Mouse (Mus musculus): ENCODE measurements around the gene Neurl1a.

Gene Neurl1a

DNA sequence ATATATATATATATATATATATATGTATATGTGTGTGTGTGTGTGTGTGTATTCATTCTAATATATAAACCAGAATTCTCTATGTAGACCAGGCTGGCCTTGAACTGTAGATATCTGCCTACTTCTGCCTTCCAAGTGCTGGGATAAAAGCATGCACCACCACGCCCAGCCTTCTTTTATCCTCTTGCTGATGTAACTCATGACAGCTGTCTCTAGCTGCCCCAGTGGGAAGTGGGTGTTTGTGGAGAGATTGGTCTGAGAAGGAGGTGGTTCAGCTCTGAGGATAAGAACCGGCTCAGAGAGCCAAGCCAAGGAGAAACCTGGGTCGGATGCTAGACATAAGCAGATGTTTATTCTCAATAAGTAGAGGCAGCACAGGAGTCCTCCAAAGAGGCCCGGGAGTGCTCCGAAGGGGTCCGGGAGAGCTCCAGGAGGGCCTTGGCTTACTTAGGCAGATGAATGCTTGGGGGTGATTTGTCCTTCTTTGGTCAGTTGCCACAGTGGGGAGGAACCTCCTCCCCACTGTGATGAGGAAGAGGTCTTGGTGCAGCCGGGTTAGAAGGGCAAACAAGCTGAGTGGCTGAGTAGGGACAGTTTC is 10.9 kb upstream of the Neurl1a start:
- ATAC-seq (ENCODE audit: insufficient number of reproducible peaks, low FRiP score, low TSS enrichment): no peak

DNA sequence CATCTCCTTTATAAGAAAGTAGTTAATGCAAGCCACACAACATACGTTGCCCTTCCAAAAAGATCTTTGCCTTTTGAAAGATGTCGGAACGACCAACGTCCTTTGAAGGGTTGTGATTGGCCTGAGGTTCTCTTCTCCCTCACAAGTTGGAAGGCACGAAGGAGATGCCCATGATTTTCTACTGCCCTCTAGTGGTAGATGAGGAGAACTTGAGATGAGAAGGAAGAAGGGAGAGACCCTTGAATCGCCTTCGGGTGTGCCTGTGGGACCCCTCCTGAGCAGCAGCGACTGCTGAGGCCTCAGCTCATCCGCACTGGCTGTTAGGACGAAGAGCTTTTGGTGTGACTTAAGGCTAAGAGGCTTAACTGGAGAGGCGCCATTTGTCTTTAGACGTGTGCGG is 10.4 kb upstream of the Neurl1a start:
- 0 out of 2 replicates have a peak, but pooled peaks have one; percentile 15 for ATAC-seq (ENCODE audit: insufficient number of reproducible peaks, low FRiP score, low TSS enrichment)

DNA sequence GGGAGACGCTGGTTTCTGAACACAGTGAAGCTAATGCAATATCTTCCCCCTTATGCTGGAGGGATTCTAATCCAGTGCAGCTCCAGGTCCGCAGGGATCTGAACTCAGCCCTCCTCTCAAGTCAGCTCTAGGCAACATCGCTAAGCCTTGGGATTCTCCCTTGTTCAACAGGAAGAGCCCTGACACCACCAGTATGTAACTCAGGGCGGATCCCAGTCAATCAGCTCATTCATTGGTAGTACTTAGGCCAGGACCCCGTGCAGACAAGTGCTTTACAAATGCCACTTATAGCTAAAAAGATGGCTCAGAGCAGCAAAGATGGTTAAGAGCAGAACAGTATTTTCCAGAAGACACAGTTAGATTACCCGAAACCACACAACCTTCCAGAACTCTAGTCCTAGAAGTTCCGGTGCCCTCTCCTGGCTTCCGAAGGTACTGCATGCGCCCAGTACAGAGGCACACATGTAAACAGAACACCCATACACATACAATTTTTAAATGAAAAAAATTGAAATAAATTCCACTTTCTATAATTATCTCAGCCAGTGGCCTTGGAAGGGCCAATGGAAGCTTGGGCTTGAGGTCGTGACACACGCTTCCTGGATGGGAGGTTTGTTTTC is 9.7 kb upstream of the Neurl1a start:
- peak; percentile 76; the same call in 1 of the 2 replicates for ATAC-seq (ENCODE audit: insufficient number of reproducible peaks, low FRiP score, low TSS enrichment)

DNA sequence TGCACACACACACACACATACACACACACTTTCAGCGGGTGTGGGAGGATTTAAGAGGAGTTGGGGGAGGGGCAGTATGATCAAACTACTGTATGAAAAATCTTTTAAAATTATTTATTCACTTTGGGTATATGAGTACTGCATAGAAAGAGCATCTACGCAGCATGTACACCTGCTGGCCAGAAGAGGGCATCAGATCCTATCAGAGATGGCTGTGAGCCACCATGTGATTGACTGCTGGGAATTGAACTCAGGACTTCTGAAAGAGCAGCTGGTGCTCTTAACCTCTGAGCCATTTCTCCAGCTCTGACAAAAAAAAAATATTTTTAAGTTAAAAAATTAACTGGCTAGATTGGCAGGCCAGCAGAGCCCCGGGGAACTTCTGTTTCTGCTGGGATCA is 4.1 kb upstream of the Neurl1a start:
- ATAC-seq (ENCODE audit: insufficient number of reproducible peaks, low FRiP score, low TSS enrichment): no peak

DNA sequence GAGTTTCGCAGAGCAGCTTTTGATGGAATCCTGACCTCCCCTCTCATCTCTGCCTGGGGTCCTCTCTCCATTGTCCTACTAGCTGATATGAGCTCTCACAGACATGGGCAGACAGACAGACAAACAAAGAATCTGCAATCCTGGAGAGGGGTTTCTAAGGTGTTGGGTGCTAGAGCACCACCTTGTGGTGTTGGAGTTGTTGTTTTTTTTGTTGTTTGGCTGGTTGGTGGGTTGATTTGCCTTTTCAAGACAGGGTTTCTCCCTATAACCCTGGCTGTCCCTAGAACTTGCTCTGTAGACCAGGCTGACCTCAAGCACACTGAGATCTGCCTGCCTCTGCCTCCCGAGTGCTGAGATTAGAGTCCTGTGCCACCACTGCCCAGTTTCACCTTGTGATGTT is 3.1 kb upstream of the Neurl1a start:
- ATAC-seq (ENCODE audit: insufficient number of reproducible peaks, low FRiP score, low TSS enrichment): no peak

DNA sequence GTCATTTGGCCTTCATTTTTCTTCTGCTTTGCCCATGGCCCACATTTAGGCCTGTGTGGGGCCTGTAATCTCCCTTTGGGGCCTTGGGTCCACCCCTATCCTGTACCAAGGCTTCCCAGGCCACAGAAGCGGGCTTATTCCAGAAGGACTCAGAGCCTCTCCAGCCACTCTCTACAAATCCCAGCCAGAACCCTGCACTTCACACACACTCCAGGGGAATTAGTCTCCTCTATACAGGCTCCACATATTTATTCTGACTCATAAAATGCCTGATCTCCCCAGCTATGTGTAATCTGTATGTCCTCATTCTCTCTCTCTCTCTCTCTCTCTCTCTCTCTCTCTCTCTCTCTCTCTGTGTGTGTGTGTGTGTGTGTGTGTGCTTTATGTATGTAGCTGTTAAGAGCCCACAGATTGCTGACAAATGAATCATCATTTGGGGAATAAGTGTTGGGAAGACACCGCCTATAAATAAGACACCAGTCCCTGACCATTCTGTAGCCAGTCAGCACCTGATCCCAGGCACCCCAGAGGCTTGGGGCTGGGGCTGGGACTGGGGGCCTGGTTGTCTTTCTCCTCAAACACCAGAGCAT is 1.6 kb upstream of the Neurl1a start:
- ATAC-seq (ENCODE audit: insufficient number of reproducible peaks, low FRiP score, low TSS enrichment): no peak

DNA sequence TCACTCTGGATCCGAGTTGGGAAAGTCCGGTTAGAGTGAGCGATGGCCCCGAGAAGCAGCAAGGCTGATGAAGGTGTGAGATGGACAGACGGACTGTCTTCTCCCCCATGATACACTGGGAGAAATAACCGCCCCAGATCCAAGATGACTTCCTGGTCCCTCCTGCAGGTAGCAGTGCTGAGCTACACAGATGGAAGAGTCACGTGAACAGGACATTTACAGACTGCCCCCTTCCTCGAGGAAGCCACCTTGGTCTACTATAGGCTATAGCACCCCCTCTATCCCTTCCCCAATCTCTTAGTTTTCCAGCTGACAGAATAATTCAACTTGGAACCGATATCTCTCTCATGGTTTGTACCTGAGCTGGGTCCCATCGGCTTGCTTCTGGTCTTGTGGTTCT is 619 bp upstream of the Neurl1a start:
- ATAC-seq (ENCODE audit: insufficient number of reproducible peaks, low FRiP score, low TSS enrichment): 0 out of 2 replicates have a peak, but pooled peaks have one; percentile 19

DNA sequence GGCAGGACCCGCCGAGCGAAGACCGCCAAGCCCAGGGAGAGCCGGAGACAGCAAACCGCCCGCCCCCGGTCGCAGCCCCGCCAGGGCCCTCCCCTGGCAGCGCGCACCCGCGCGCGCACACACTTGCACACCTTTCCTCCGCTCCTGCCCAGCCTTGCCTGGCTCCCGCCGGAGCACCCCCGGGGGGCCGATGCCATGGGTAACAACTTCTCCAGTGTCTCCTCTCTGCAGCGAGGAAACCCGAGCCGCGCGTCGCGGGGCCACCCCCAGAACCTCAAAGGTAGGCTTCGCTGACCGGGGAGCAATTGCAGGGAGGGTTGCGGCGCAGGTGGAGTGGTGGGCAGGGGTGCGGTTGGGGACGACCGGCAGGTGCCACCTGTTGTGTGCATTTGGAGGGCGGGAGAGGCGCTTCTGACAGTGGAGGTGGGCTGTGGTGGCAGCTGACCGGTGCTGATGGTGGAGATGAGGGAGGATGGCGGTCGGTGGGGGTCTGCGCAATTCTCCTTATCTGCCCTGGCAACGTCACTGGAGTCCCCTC is 721 bp downstream of the Neurl1a start:
- ATAC-seq (ENCODE audit: insufficient number of reproducible peaks, low FRiP score, low TSS enrichment): peak; percentile 32; the same call in 1 of the 2 replicates

DNA sequence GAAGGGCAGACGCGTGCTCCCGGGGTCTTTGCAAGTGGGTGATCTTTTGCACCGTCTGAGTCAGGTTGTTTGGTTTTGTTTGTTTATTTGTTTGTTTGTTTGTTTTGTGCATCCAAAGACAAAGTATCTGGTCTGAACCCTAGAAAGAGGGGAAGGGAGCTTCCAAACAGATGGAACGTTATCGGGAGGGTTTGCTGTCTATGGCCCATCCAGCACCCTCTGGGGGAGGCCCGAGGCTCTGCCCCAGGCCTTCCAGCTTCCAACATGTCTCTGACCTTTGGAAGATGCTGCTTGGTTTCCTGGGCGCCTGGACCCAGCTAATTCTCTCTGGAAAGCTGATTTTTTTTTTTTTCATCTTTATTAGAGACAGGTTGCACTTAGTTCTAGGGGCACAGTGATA is 1.4 kb downstream of the Neurl1a start:
- no peak for ATAC-seq (ENCODE audit: insufficient number of reproducible peaks, low FRiP score, low TSS enrichment)

DNA sequence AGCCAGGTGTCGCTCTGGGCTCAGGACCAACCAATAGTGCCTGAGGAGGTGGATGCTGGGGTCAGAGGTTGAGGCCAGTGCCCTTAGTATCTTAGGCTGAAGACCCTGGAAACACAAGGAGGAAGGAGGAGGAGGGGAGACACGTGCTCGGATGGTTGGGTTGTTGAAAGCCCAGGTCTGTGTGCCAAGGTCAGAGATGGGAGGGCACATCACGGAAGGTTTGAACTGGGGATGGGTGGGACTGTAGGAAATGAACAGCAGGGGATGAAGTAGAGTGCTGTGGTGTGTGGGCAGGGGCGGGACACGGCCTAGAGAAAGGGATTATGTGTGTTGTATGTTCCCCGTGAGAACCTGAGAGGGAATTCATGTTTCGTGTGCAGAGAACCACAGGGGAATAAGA is 5.6 kb downstream of the Neurl1a start:
- ATAC-seq (ENCODE audit: insufficient number of reproducible peaks, low FRiP score, low TSS enrichment): no peak

DNA sequence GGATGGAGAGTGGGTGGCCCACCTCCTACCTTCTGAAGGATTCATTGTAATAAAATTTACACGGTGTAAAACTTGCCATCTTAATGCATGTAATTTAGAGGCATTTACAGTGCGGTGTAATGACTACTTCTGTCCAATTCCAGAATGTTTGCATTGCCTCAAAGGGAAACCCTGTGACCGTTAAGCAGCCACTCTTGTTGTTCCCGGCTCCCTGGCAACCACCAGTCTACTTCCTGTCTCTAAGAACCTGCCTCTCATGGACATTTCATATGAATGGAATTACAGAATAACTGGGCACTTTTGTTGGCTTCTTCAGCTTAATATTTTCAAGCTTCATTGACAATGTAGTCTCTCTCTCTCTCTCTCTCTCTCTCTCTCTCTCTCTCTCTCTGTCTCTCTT is 6.1 kb downstream of the Neurl1a start:
- no peak for ATAC-seq (ENCODE audit: insufficient number of reproducible peaks, low FRiP score, low TSS enrichment)

DNA sequence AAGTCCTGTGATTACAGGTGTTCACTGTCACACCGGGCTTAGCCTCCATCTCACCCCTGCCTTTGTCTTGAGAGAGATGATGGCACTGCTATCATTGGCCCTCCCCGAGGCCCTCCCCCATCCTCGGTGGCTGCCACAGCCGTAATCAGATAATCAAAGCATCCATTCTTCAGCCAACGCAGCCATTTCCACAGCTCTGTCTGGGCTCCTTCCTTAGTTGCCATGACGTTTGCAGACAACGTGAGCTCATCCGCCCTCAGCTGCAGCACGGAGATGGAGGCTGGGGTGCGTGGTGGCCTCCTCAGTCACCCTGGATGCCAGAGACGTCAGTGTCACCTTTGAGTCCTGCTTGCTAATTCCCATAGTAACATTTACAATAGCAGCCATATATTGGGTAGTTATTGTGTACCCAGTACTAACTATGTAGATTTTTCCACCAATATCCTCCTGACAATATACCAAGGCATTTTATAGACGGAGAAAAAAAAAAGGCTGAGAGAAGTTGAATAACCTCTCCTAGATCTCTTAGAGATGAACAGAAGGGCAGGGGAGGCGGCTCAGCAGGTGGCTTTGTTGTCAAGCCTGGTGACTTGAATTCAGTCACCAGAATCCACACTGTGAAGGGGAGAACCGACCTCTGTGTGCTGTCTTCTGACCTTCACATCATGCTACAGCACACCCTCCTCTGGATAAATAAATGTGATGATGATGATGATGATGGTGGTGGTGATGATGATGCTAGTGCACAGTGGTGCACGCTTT is 8.1 kb downstream of the Neurl1a start:
- ATAC-seq (ENCODE audit: insufficient number of reproducible peaks, low FRiP score, low TSS enrichment): no peak

DNA sequence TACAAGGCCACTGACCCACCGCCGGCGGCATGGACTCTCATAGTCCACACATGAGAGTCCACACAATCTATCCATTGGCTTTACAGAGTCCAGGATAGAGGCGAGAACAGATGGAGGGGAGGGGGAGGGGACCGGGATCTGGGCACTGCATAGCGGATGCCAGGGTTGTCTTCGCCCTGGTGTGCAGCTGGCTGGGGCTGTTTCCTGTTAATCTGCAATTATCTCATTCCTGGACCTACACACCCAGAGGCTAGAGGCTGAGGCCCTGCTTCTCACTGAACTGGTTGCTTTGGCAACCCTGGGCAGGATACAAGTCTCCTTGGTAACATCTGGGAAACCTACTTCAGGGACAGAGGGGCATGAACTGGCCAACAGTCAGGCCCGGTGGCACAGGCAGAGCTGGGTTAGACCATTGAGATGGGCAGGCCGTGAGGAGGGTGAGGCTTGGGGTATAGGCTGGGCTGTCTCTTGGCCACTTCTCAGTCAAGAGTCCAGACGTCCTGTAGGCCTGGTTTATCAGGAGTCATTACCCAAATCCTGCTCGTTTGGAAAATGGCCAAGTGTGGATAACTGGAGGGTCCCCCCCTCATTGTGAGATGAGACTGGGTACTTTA is 10.0 kb downstream of the Neurl1a start:
- peak; percentile 81 for ATAC-seq (ENCODE audit: insufficient number of reproducible peaks, low FRiP score, low TSS enrichment)

DNA sequence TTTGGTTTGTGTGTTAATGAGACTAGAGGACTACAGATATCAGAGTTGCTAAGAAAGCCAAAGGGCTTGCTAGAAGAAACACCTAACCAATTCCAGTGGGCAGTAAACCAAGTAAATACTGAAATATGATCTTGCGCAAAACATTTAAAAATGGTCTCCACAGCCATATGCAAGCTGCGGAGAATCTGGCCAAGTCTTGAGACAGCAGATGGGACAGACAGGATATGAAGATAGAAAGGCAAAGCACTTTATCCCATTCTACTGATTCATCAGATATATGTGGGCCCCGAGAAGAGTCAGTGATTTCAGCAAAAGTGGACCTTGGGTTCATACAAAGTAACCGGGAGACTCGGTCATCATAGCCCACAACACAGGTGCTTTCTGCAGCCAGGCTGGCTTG is 13.5 kb downstream of the Neurl1a start:
- no peak; the same call in 1 of the 2 replicates for ATAC-seq (ENCODE audit: insufficient number of reproducible peaks, low FRiP score, low TSS enrichment)

DNA sequence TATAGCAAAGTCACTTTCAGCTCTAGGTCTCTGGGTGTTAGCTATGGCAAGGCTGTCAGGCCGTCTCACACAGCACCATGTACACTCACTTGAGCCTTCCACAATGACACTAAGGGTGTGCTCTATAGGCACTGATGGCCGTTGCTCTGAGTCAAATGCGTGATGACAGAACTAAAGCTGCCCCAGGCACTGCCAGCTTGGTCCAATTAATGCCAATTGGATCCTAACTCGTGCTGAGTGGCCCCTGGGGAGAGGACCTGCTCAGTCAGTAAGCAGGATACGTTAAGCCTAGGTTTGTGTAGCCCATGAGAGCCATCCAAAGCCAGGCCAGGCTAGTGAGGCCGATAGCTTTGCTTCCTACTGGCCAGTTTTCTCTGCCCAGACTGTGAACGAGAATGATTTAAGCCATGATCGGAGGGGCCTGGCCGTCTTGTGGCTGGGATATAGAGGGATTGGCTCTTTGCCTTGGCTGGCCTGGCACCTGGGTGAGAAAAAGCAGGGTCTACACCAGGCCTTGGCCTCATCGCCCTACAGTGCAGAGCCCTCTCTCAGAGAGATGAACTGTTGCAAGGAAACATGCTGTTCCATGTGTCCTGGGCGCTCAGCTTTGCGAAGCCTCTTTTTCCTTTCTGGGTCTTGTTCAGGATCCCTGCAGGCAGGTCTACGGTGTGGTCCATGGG is 20.2 kb downstream of the Neurl1a start:
- ATAC-seq (ENCODE audit: insufficient number of reproducible peaks, low FRiP score, low TSS enrichment): no peak

DNA sequence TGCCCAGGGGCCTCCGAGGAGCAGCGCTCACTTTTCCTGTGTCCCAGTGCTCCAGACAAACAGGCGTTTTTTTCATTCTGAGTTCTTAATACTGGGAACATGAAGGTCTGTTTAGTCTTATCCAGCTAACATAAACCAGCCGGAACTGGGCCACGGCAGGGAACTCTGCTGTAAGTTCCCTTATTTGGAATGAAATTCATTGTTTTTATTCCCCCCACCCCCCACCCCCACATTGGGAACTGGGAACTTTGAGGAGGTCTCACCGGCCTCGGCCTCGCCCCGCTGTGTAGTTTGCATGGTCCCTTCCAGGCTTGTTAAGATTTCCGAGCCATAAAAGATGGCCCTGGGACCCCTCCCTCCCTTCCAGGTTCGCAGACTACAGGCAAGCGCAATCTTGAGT is 23.4 kb downstream of the Neurl1a start:
- no peak for ATAC-seq (ENCODE audit: insufficient number of reproducible peaks, low FRiP score, low TSS enrichment)

DNA sequence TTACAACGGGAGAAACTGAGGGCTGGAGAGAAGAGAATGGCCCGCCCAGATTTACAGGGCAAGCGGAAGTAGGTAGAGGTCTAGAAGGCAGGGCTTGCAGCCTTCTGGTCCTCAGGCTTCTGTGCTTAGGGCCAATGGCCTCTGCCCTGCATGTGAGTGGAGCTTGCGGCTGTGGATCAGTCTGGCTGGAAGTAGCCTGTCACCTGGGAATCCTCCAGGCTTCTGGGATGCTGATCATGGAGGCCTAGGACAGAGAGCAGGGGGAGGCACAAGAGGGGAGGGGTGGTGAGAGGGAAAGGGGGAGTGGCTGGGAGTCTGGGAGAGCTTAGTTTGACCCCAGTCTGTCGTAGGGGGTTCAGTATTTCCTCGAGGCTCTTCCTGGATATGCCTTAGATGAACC is 23.8 kb downstream of the Neurl1a start:
- ATAC-seq (ENCODE audit: insufficient number of reproducible peaks, low FRiP score, low TSS enrichment): no peak

DNA sequence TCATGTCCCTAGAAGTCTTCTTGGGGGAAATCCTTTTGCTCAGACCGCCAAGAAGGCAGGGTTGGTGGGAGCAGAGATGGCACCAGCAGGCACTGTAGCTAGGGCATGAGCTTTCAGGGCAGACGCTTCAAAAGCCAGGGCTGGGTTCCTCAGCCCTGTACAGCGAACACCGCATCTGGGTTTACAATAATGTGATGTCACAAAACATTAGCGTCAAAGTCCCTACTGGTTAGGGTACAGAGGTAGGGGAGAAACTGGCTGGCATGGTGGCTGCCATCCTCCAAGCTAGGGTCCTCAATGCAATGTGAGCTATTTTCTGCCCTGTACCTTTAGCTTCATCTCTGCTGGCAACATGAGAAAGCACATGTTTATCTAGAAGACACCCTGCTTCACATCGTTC is 24.4 kb downstream of the Neurl1a start:
- no peak for ATAC-seq (ENCODE audit: insufficient number of reproducible peaks, low FRiP score, low TSS enrichment)

DNA sequence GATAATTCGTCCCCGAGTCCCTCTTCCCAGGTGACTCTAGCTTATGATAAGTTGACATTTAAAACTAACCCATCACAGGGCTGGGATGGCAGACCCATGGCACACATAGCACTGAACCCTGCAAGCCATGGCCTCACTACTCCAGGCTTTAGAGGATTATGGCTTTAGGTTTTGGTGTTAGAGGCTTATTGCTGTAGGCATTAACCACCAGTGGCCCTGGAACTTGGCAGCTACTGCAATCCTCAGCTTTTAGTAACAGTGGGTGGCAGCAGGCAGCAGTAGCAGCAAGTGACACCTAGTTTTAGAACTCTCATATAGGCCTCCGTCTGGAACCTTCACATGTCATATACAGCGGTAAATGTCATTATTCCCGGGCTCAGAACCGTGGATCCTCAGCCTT is 26.0 kb downstream of the Neurl1a start:
- ATAC-seq (ENCODE audit: insufficient number of reproducible peaks, low FRiP score, low TSS enrichment): no peak

DNA sequence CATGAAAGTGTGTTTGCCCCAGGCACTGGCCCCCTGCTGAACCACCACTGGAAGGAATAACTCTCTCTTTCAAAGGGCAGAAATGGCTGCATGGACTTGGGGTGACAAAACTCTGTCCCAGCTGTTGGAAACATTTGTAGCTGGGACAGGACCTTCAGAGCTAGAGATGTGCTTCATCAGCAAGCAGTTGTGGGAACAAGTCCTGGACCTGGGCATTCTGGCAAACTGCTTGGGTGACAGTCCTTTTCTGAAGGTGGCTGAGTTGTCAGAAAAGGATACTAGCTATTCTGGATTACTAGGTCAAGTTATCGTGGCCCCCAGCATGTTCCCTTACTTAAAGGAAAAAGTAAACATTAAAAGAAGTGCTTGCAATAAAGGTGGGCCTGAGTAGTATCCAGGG is 27.5 kb downstream of the Neurl1a start:
- no peak for ATAC-seq (ENCODE audit: insufficient number of reproducible peaks, low FRiP score, low TSS enrichment)
